Mouse (Mus musculus) kidney, embryonic 15.5 days (tissue): ENCODE data around the gene Hdac7. TPM values are rescaled to one million over a fixed set of nuclear protein-coding genes. Genes with fewer than 3 reads are reported as not detected.

Source experiments
- ATAC-seq: fragments of 200-750 bp; cut with Nextera tagmentation; replicated peaks from 2 replicates; pipeline ENCODE4 v1.8.0; 2017; ENCODE audit warnings: moderate TSS enrichment; ENCODE audit not compliant: low FRiP score
- H3K27ac ChIP-seq: fragments of 300-500 bp; sonication (generic); 2 replicates; pipeline ENCODE4 v1.5.1; 2015; ENCODE audit warnings: mild to moderate bottlenecking, inconsistent platforms
- H3K27me3 ChIP-seq: fragments of 300-500 bp; sonication (generic); 2 replicates; pipeline ENCODE4 v1.6.1; 2015; ENCODE audit warnings: inconsistent platforms
- H3K36me3 ChIP-seq: fragments of 300-500 bp; sonication (generic); 2 replicates; pipeline ENCODE4 v1.6.1; 2015; ENCODE audit warnings: inconsistent platforms
- H3K4me1 ChIP-seq: fragments of 300-500 bp; sonication (generic); 2 replicates; pipeline ENCODE4 v1.6.1; 2015; ENCODE audit warnings: inconsistent platforms
- H3K4me2 ChIP-seq: fragments of 300-500 bp; sonication (generic); 2 replicates; pipeline ENCODE4 v1.6.1; 2015; ENCODE audit warnings: moderate library complexity, mild to moderate bottlenecking, inconsistent platforms
- H3K4me3 ChIP-seq: fragments of 300-500 bp; sonication (generic); replicated peaks from 2 replicates; pipeline ENCODE4 v1.5.1; 2015; ENCODE audit warnings: mild to moderate bottlenecking, inconsistent platforms
- H3K9ac ChIP-seq: fragments of 300-500 bp; sonication (generic); 2 replicates; pipeline ENCODE4 v1.6.1; 2015; ENCODE audit warnings: mild to moderate bottlenecking, inconsistent platforms
- H3K9me3 ChIP-seq: fragments of 300-500 bp; sonication (generic); replicated peaks from 2 replicates; pipeline ENCODE4 v1.6.1; 2016; ENCODE audit warnings: inconsistent platforms
- whole genome bisulfite sequencing: fragments of 180-500 bp; shearing (Covaris S2); methylation state at CpG from one replicate; pipeline ENCODE4 v1.1.7; 2015; ENCODE audit warnings: mixed read lengths; 5-methylcytosine and 5-hydroxymethylcytosine counted together
- polyA plus RNA-seq: library from polyadenylated mRNA; unstranded; fragments of >200 nt; fragmentation: Nextera tagmentation; extraction: Ambion mirVana; gene quantifications from 2 replicates; pipeline ENCODE4 v1.2.1, GENCODE M21; 2015

Hdac7 gene
- polyA plus RNA-seq, 1 experiment from 2014 or later = 35.2 TPM

DNA sequence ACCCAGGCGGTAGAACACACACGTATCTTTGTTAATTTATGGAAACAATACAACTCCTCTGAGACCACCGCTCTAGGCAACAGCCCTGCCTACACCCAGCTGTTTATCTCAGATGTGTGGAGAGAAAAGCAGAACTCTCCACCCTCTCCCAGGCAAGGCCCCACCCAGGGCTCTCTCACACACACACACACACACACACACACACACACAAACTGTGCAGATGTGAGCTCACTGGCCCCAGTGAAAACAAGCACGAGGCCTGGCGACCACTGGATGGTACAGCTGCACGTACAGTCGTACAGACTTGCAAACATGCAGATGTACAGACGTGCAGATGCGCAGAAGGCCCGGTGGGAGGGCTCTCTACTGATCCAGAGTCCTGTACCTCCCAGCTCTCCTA, 99.4 kb downstream of the Hdac7 start:
- Histone ChIP-seq H3K27ac (peak overlapping the region; percentile 2; the same call in 1 of the 2 replicates), H3K4me1 (peaks cover 9% of the 10 kb centered on the region; the same call in 1 of the 2 replicates), H3K27me3 (no peaks in the 10 kb centered on the region), H3K36me3 (peaks cover 50% of the 10 kb centered on the region), H3K4me3 (no peak overlapping the region), H3K9ac (no peak overlapping the region), H3K9me3 (no peaks in the 10 kb centered on the region), H3K4me2 (no peak overlapping the region)
- WGBS = 55% methylated on average over 10 of the region's 10 CpGs
- ATAC-seq = no peak

DNA sequence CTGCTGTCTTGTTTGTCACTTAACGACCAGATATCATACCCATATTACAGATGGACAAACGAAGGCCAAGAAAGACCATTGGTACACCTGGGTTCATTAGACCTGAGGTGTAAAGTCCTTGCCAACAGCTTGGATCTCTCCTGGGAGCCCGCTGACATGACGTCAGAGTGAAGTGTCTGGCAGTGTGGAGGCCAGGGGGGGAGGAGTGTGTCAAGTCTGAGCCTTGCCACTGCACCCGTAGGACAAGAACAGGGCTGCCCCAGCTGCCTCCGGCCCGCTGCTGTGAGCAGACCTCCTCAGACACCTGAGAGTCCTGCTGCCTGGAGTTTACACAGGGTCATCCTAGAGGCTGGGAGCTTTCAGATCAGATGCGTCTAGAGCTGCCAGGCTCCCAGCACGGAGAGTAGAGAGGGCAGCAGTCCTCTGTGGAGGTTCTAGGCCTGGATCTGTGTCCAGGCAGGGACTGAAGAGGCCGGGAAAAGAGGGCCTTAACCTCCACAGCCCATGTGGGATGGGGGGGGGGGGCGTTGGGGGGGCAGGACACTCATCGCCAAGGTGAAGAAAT, 100.3 kb downstream of the Hdac7 start:
- Histone ChIP-seq H3K4me2 (no peak overlapping the region), H3K9ac (no peak overlapping the region), H3K4me3 (no peak overlapping the region), H3K27ac (no peak overlapping the region), H3K27me3 (no peaks in the 10 kb centered on the region), H3K36me3 (peaks cover 43% of the 10 kb centered on the region), H3K9me3 (no peaks in the 10 kb centered on the region), H3K4me1 (peaks cover 6% of the 10 kb centered on the region; the same call in 1 of the 2 replicates)
- WGBS = 57% methylated on average over 12 of the region's 12 CpGs
- ATAC-seq = peak; percentile 18; the same call in 1 of the 2 replicates

- no peak overlapping the region for H3K9ac ChIP-seq
- no peak overlapping the region for H3K27ac ChIP-seq
- H3K4me1 ChIP-seq = peaks cover 6% of the 10 kb centered on the region; the same call in 1 of the 2 replicates
- H3K4me2 ChIP-seq = no peak overlapping the region
- ATAC-seq = no peak
- H3K27me3 ChIP-seq = no peaks in the 10 kb centered on the region
- H3K9me3 ChIP-seq = no peaks in the 10 kb centered on the region
- WGBS = 82% methylated on average over 5 of the region's 5 CpGs
- peaks cover 35% of the 10 kb centered on the region for H3K36me3 ChIP-seq
- H3K4me3 ChIP-seq = no peak overlapping the region
These were observed 101.1 kb downstream of the Hdac7 start for GRCm38 (mm10) chr15:97743210-97743609.

Other genes with a start within 250 kb of the Hdac7 start
- gene Rpap3, start 138.7 kb downstream of the Hdac7 start, polyA plus RNA-seq = 29.5 and 33.8 TPM in 2 replicates
- gene Endou, start 113.2 kb downstream of the Hdac7 start, polyA plus RNA-seq = 0.36 and 0.85 TPM in 2 replicates
- 23.0 and 29.7 TPM in 2 replicates for gene Rapgef3, start 76.5 kb downstream of the Hdac7 start, polyA plus RNA-seq
- 57.5 and 58.8 TPM in 2 replicates for gene Slc48a1, start 66.0 kb downstream of the Hdac7 start, polyA plus RNA-seq
- gene Vdr, start 66.1 kb upstream of the Hdac7 start, polyA plus RNA-seq = 6.5 and 7.2 TPM in 2 replicates
- 46.5 and 51.7 TPM in 2 replicates for gene Tmem106c, start 119.7 kb upstream of the Hdac7 start, polyA plus RNA-seq
- gene Col2a1, start 160.2 kb upstream of the Hdac7 start, polyA plus RNA-seq = 18.9 and 27.0 TPM in 2 replicates
- 38.7 and 44.6 TPM in 2 replicates for gene Pfkm, start 248.1 kb upstream of the Hdac7 start, polyA plus RNA-seq
- gene Senp1, start 249.2 kb upstream of the Hdac7 start, polyA plus RNA-seq = 34.0 and 34.3 TPM in 2 replicates